In the genomic region with DNA sequence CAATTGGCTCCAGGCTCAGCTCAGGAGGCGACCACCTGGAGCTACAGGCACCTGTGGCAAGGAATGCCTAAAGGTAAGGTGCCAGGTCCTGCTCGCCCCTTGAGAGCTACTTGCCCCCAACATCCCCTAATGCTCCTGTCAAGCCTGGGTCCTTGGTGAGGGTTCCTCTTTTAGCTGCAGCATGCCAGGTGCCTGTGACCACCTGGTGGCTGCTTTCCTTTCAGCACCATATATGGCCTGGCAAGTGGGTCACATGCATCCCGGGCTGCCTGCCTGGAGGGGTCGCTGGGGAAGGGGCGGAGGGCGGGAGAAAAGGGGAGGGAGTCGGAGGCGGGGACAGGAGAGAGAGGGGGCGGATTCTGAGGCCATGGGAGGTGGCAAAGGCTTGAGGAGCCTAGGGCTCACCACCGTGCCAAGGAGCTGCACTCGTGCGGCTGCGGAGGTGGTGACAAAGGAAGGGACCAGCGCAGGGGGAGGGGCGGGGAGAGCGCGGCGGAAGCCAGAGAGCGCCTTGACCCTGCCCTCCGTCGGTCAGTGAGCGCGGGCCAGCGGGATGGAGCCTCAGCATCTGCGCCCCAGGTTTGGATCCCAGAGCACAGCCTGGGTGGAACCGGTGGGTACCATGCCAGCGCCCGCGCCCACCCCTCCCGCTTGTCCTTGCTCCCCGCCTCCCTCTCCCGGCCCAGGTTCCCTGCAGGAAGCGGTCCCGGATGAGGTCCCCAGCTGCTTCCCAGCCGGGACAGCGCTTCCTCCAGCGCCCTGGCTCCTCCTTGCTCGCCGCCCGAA, we compare ENCODE assay signal across 10 mouse cellular contexts. TPM values are rescaled to one million over a fixed set of nuclear protein-coding genes. Genes with fewer than 3 reads are reported as not detected.
DNase-seq lines count a peak whose midpoint lies in the region; ATAC-seq lines count a peak whose summit lies in the region.
"Not testable (repeated sequence)": the region's sequence is repeated elsewhere in the genome, so short reads cannot be mapped to it uniquely, and the experiment has no call there.
"Had no signal": no experiment of that assay in that cellular context is flagged by ENCODE, and none has a peak within 500 bp of the region (broad histone marks: within the 10 kb centered on the region; RNA-seq: fewer than 3 reads in every experiment).

TSS of gene Gm2897 (plus strand) at position 559 of the 786 bp plus-strand sequence.

- H3K4me2 ChIP-seq in hindbrain, embryonic 14.5 days (replicated peaks), result peak within 1 kb of the TSS; percentile 59
- not testable (repeated sequence) for H3K4me2 ChIP-seq in liver, embryonic 16.5 days (ENCODE audit: low read depth, low read length)

- ATAC-seq in hindbrain, embryonic 14.5 days (ENCODE audit: low FRiP score), result peak; percentile 77
- ATAC-seq in liver, embryonic 16.5 days (ENCODE audit: low read depth), result not testable (repeated sequence)

- H3K27ac ChIP-seq in hindbrain, embryonic 14.5 days, result peak within 1 kb of the TSS; percentile 43; the same call in 1 of the 2 replicates
- H3K27ac ChIP-seq in liver, embryonic 16.5 days (ENCODE audit: low read length), result not testable (repeated sequence)

- 2% methylated on average over 23 of the region's 40 CpGs for WGBS in hindbrain, embryonic 14.5 days
- 5% methylated on average over 19 of the region's 40 CpGs for WGBS in liver, embryonic 16.5 days (ENCODE audit: insufficient replicate concordance)

- peak within 1 kb of the TSS; percentile 69 for H3K9ac ChIP-seq in hindbrain, embryonic 14.5 days
- H3K9ac ChIP-seq in liver, embryonic 16.5 days (ENCODE audit: low read depth, low read length), result not testable (repeated sequence)

- H3K4me3 ChIP-seq in hindbrain, embryonic 14.5 days (replicated peaks; ENCODE audit: low read length), result peak within 1 kb of the TSS; percentile 45
- H3K4me3 ChIP-seq in liver, embryonic 16.5 days (ENCODE audit: low read depth, low read length), result 0 out of 2 replicates have a peak within 1 kb of the TSS, but pooled peaks have one; percentile 13

- H3K4me1 ChIP-seq in hindbrain, embryonic 14.5 days (replicated peaks; ENCODE audit: control insufficient read depth, insufficient read depth, low read length); liver, embryonic 16.5 days (ENCODE audit: control insufficient read depth, low read depth, low read length): not testable (repeated sequence)

- not testable (repeated sequence) for H3K36me3 ChIP-seq in hindbrain, embryonic 14.5 days (replicated peaks; ENCODE audit: control insufficient read depth, insufficient read depth); liver, embryonic 16.5 days (ENCODE audit: control insufficient read depth, insufficient read depth)

- peak; percentile 5 to 26 for DNase-seq in adrenal gland, postnatal 36 days
- peak; percentile 60 for DNase-seq in embryo, embryonic 9.5 days (ENCODE audit: extremely low spot score)
- DNase-seq in gastrocnemius, postnatal 25 days, result peak; percentile 4
- peak; percentile 35 for DNase-seq in hindbrain, embryonic 14.5 days (ENCODE audit: low spot score)
- peak; percentile 26 to 38 for DNase-seq in kidney, postnatal 4 days
- peak; percentile 60 for DNase-seq in neural tube, embryonic 10.5 days (ENCODE audit: extremely low spot score, low spot score)
- peak; percentile 1 for DNase-seq in thymus, postnatal 0 days (ENCODE audit: low spot score)

- H3K9me3 ChIP-seq in hindbrain, embryonic 14.5 days (ENCODE audit: control insufficient read depth, low read length); liver, embryonic 16.5 days (replicated peaks; ENCODE audit: control insufficient read depth, low read length): not testable (repeated sequence)

- not testable (repeated sequence) for H3K27me3 ChIP-seq in hindbrain, embryonic 14.5 days (ENCODE audit: control insufficient read depth, insufficient read depth, low read length); liver, embryonic 16.5 days (ENCODE audit: control insufficient read depth, insufficient read depth, low read depth, low read length)

RNA-seq across cellular contexts. Expression of gene Gm2897, which starts in this region (rescaled TPM):
- under 1 TPM; 0.17 to 0.20 TPM for total RNA-seq in adrenal gland, postnatal 36 days (2021)
- total RNA-seq in gastrocnemius, postnatal 25 days (2021), result not detected
- polyA plus RNA-seq in hindbrain, embryonic 14.5 days (2014; fragmentation: Nextera tagmentation; extraction: Ambion mirVana), result 13.9 and 15.2 TPM in 2 replicates
- 0.13 TPM in 1 of 2 replicates, not detected in the other for polyA plus RNA-seq in liver, embryonic 16.5 days (2015; fragmentation: Nextera tagmentation; extraction: Ambion mirVana)
- 0.10 TPM in 1 of 2 replicates, not detected in the other for polyA plus RNA-seq in thymus, postnatal 0 days (2015; fragmentation: Nextera tagmentation; extraction: Ambion mirVana)
- total RNA-seq: granulocyte monocyte progenitor cell, adult 5-6 weeks had no signal
- polyA plus RNA-seq: Patski had no signal

Comparison
In these comparisons a context has a peak if more than half of its experiments do, and no peak if none do; other contexts are left out.
1. RNA of gene Gm2897 (polyA plus RNA-seq): 13.9 to 15.2 TPM in hindbrain, embryonic 14.5 days; 0.13 TPM in liver, embryonic 16.5 days and 0.10 TPM in thymus, postnatal 0 days; every median in the first group is over 10 times any median in the second.
2. Peak in DNase-seq in adrenal gland, postnatal 36 days; RNA of the gene not detected or under 1 TPM.
3. Peak in DNase-seq in gastrocnemius, postnatal 25 days; RNA of the gene not detected or under 1 TPM.
4. Peak in DNase-seq in thymus, postnatal 0 days; RNA of the gene not detected or under 1 TPM.
5. DNase-seq: peak in every context shown above with its lines; median percentile 60 in embryo, embryonic 9.5 days; 60 in neural tube, embryonic 10.5 days; 35 in hindbrain, embryonic 14.5 days; 32 in kidney, postnatal 4 days; 16 in adrenal gland, postnatal 36 days; 4 in gastrocnemius, postnatal 25 days; 1 in thymus, postnatal 0 days.